Mouse (Mus musculus): ENCODE data around the gene Zfyve26.
"Not testable (repeated sequence)": the region's sequence is repeated elsewhere in the genome, so short reads cannot be mapped to it uniquely, and the experiment has no call there.

The Zfyve26 gene

DNA sequence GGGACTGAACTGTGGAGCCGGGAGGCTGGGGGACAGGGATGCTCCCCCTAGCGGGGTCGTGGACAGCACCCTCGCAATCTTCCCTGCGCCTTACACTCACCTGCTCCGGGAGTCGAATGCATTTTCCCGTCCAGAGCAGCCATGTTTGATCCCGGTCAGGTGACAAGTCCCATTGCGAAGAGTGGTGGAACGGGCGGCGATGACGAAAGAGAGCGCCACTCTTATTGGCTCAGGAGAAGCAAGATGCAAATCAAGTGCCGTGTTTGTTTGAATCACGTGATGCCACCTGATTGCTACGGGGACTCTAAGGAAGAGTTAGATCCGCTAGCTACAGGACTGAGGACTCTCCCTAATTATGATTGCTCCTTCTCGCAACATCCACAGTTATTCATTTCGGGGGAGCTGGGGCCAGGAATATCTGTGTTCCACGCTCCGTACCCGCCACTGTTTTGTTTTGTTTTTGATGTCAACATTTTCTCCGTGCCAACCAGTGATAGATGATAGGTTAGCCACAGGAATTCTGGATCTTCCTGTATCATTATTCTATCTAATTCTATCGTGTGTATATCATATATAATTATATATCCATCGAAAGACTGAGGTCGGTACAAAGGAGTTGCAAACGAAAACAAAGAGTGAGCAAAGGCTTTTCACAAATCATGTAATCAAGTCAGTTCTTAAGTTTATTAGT is at the start of gene Zfyve26:
TSS of gene Zfyve26 (minus strand) at position 179 of the 691 bp plus-strand sequence.
- DNase-seq (ENCODE audit: low spot score): peak; percentile 74

DNA sequence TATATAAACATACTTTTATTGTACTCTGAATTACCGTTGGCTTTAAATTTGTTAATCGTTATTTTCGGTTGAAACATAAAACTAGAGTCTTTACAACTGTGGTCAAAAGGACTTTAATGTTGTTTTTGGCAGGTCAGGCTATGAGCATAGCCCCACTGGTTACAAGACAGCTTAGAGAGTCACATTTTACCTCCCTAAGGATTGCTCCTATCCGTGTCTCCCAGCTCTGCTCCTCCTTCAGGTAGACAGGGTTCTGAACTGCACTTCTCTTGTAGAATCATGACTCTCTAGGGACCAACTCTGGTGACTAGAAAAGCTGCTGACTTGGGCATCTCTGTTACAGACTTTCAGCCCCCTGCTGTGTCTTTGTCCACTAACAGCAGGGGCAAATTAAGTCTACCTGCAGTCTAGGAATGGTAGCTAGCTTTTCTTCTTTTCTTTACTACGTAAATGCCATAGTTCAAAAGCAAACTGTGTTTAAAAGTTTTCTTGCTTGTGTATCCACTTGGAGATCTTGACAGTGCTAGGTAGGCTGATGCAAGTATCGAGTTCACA is 45.3 kb upstream of the Zfyve26 start:
- no peak for DNase-seq (ENCODE audit: low spot score)

DNA sequence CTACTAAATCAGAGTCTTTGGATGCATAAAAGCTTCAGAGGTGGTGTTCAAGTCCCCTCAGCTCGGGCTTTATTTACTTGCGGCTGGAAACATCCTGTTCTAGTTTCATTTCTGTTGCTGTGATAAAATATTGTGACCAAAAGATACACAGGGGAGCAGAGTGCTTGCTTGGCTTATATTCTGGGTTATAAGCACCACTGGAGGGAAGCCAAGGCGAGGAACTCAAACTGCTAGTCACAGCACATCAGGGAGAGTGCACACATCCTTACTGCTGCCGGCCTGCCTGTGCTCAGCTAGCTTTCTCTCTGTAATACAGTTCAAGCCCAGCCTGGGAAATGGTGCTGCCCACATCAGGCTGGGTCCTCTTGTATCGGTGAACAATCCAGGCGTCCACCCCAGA is 44.4 kb upstream of the Zfyve26 start:
- no peak for DNase-seq (ENCODE audit: low spot score)

DNA sequence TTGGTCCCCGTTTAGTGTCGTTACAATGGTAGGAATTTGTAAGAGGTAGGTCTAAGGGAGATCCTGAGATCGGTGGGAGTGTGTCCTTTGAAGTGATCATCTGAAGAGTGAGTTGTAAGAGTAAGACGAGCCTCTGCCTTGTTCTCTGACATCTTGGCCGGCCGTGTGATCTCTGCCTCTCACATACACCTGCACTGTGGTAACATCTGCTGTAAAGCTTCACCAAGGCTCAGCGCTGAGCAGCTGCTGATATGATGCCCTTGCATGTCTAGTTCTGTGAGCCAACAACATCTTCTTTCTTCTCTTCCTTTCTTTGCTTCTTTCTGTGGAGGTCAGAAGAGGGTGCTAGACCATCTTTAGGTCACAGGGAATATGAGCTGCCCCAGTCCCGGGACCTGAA is 42.7 kb upstream of the Zfyve26 start:
- DNase-seq (ENCODE audit: low spot score): no peak

DNA sequence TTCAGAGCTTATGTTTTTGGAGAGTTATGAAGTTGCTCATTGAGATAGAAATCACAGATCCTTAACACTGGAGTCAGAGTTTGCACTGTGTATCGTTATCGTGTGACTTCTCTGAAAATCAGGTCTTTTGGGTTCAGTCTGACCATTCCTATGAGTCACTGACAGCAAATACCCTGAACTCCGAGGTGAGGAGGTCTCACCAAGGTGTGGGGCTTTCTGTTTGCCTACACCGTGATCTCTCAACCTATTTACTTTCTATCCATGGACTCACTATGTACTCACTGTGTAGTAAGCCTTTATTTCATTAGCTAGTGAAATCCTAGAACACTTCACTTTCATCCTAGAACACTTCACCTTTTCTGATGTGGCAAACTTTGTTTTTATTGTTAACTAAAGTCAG is 35.6 kb upstream of the Zfyve26 start:
- no peak for DNase-seq (ENCODE audit: low spot score)

DNA sequence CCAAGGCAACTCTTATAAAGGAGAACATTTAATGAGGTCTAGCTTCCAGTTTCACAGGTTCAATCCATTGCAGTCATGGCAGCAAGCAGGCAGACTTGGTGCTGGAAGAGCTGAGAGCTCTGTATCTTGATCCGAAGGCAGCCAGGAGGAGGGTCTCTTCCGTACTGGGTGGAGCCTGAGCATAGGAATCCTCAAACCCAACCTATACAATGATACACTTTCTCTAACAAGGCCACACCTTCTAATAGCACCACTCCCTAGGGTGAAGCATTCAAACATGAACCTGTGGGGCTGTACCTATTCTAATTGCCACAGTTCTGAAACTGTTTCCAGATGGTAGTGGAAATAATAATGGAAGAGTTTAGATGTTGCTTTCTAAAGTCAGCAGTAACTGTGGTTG is 34.5 kb upstream of the Zfyve26 start:
- no peak for DNase-seq (ENCODE audit: low spot score)

DNA sequence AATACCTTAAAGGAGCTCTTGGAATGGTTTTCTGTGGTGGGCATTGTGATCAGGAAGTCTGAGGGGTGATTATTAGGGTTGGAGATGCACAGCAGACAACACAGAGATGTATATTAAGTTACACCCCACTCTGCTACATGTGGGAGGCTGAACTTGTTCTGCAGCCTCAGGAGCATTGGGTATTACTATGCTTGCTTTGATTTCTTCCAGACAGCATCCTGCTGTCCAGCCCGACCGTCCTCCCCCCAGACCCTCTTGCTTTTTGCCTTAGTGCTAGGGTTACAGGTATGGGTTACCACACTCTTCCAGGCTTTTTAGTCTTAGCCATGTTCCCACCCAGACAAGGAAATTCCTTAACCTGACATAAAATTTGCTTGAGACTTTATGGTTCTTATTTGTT is 31.8 kb upstream of the Zfyve26 start:
- no peak for DNase-seq (ENCODE audit: low spot score)

DNA sequence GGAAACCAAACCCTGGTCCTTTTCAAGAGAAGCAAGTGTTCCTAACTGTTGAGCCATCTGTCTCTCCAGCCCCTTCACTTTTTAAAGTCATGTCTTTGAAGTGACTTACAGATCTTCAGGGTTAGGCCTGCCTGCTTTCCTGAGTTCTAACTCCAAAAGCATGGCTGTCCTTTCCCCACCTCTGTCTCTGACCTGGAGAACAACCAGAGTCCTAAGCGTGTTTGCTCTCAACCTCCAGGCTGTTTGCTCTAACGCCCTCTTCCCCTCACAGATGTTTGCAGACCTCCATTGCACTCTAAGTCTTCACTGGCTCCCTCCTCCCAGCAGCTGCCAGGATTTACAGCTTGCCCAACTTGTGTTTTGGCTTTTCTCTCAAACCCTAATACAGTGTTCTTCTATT is 30.6 kb upstream of the Zfyve26 start:
- DNase-seq (ENCODE audit: low spot score): no peak

DNA sequence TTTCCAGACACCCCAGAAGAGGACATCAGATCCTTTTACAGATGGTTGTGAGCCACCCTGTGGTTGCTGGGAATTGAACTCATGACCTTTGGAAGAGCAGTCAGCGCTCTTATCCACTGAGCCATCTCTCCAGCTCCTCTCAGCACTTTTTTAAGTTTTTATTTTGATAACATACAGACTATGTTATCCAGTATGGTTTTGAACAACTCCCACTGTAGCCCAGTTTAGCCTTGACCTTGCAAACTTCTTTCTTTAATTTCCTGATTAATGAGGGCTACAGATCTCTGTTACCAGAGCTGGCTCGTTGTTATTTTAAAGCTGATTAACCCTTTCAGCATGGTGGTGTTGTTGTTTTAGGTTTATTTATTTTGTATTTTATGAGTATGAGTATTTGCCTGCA is 30.1 kb upstream of the Zfyve26 start:
- DNase-seq (ENCODE audit: low spot score): no peak

DNA sequence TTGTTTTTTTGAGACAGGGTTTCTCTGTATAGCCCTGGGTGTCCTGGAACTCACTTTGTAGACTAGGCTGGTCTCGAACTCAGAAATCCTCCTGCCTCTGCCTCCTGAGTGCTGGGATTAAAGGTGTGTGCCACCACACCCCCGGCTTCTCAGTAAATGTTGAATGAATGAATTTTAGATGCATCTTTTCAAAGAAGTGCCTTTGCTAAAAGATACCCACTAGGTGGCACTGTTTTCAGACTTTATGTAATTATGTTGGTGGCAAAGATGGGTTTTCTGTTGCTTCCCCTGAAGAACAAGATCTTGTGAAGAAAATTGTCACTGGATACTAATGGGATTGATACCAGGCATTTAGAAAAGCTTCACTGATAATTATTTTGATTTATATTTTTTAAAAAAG is 26.4 kb upstream of the Zfyve26 start:
- not testable (repeated sequence) for DNase-seq (ENCODE audit: low spot score)

DNA sequence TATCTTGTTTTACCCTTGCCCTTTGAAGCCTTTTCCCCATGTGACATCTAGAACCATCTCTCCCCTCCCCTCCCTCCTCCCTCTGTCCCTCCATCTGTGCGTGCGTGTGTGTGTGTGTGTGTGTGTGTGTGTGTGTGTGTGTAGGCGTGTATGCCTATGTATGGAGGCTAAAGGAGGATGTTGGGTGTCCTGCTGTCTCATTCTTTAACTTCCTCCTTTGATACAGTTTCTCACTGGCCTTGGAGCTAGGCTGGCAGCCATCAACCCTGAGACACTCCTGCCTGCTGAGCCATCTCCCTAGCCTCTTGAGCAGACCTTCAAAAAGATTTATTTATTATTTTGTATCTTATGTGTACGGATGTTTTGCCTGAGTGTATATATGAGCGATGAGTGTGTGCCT is 24.8 kb upstream of the Zfyve26 start:
- DNase-seq (ENCODE audit: low spot score): no peak

DNA sequence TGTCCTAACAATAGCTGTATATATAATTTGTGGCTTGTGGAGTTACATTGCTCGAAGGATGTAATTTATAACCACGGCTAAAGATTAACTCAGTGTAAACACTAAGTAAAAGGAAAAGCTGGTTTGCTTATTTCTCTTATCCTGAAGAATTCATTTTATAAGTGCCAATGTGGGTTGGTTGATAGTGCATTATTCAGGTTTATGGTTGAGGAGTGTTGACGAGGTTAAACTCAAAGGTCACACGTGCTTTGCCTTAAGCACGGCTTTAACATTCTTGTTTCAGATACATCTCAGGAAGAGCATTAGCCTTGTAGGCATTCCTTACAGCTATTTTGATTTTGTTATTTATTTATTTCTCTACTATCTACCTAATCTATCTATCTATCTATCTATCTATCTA is 21.2 kb upstream of the Zfyve26 start:
- no peak for DNase-seq (ENCODE audit: low spot score)

DNA sequence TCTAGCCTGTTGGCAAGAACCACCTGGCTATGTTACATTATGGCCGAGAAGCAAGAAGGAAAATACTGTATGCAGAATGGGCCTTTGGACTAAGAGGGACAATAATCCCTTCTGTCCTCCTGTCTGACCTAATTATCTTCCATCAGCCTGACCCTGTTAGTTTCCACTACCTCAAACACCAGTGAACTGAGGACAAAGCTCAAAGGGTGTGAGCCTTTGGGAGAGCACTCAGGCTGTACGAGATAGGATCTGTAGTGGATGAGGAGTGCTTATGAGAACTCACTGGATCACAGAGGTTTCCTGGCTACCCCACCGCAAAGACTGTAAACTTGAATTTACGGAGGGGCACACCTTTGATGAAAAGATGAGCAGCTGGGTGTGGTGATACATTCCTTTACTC is 17.6 kb upstream of the Zfyve26 start:
- no peak for DNase-seq (ENCODE audit: low spot score)

DNA sequence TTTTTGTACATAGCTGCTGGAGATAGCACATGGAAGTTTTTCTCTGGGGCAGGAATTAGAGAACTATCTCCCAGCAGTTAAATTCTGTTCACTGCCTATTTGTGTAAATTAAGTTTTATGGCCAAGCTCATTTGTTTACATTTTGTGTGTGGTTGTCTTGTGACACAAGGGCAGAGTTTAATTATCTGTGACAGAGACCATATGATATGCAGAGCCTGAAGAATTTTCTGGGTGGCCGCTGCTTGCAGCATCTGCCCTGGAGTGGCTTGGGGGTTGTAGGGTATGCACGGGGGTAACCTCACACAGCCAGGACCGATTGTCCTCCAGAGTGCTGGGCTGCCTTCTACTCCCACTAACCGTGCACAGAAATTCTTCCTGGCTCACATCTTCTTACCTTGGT is 9.9 kb upstream of the Zfyve26 start:
- DNase-seq (ENCODE audit: low spot score): no peak

DNA sequence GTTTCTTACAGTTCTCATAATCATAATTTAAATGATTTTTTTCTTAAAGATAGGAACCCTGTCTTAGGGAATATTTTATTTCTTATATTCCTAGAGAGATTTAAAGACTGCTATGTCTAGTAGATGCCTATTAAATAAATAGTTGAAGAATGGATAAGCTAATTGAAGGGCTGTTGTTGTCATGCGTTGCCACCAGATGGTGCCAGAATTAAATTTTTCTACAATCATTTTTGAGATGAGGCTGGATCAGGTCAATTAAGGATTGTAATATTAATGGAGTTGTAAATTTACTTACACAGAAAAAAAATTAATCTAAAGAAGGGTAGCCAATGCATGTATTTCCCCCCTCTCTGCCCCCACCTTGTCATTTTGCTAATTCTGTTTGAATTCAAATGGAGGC is 9.0 kb upstream of the Zfyve26 start:
- DNase-seq (ENCODE audit: low spot score): no peak

DNA sequence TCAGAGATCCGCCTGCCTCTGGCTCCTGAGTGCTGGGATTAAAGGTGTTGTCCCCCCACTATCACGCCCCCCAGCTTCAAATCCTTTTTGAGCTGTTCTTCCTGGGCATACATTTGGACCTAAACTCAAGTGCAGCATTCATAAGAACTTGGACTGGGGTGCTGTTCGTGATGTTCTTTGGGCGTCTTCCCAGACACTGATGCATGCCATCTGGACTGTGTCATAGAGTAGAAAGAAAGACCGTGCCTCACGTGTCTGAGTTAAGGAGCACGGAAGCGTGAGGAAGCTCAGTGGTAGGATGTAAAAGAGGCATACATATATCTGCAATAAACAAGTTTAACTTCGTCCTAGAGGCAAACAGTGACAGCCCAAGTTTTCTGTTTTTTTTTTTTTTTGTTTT is 5.7 kb upstream of the Zfyve26 start:
- DNase-seq (ENCODE audit: low spot score): no peak

DNA sequence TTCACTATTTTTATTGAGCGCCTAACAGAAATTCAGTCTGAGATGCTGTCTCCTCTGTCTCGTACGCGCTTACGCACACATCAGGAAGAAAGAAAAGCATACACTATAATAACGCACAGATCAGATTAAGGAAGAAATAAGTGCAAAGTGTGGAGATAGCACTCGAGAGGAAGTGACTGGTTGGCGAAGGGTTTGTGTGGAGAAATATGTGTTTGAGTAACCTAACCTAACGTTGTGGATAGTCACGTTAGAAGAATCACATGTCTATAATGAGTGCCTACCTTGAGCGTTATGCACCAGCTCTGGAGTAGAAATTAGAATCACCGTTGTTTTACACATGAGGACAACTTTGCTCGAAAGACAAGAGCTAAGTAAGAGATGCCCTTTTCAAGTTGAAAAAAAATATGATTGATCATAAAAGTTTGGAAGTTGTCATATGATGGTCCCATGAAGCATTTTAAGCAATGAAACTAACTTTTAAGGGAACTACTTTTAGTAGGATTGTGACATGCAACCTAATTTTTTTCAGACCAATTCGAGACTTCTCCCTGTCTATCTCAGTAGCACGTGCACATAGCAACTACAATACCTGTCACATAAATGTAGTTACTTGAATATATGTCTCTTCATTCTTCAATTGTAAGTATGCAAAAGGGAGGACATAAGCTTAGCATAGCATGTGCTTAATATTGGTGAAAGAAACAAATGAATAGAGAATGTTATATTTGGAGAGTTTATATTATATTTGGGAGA is 2.0 kb upstream of the Zfyve26 start:
- no peak for DNase-seq (ENCODE audit: low spot score)

DNA sequence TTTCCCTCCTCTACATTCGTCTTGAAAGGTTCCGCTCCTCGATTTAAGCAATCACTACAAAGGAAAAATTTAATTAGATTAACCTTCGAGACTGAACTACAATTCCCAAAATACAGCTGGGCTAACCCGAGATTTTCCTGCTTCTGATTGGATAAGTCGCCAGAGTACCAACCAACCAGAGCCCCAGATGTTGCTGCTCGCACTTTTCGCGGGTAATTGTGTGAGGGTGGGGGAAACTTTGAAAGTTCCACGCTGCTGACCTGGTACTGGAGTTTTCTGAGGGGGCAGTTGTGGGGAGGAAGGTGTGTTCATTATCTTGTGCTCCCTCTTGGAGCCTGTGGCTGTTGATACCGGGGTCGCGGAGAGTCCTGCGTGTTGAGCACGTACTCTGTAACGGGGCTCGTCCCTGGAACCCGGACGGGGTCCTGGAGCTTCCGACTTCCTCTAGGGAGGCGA is 1.0 kb upstream of the Zfyve26 start, which contains the start of gene Rad51b:
TSS of gene Rad51b (plus strand) at position 162 of the 456 bp plus-strand sequence.
- DNase-seq (ENCODE audit: low spot score): peak; percentile 39

DNA sequence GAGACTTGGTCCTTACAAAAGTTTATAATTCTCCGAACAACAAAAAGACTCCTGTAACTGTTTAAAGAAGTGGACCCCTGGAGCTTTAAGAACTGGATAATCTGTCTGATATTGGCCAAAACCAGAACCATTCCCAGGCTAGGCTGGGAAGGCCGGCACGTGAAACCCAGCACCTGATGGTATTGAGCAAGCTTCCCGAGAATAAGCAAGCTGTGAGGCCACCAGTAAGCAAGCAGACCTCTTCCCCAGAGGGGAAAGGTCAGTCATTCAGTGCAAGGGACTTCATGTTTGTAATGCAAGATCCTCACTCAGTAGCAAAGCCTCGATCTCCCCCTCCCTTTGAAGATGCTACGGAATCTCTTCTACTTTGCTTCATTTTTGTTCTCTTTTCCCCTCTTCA is 3.2 kb downstream of the Zfyve26 start:
- no peak for DNase-seq (ENCODE audit: low spot score)

DNA sequence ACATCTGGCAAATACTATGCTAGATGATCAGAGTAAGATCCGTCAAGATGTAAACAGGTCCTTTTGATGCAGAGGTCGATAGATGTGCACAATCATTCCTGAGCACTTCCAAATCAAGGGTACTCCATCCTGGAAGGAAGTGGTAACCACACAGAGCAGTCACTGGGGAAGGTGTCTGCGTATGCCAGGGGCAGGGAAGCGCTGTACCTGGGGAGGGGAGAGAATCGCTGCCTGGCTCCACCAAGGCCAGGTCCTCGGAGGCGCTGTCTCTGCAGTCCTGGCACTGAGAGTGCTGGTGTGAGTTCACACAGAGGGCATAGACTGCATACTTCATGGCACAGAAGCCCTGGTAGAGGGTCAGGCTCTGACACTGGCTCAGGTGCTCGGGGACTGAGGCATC is 13.5 kb downstream of the Zfyve26 start:
- no peak for DNase-seq (ENCODE audit: low spot score)

DNA sequence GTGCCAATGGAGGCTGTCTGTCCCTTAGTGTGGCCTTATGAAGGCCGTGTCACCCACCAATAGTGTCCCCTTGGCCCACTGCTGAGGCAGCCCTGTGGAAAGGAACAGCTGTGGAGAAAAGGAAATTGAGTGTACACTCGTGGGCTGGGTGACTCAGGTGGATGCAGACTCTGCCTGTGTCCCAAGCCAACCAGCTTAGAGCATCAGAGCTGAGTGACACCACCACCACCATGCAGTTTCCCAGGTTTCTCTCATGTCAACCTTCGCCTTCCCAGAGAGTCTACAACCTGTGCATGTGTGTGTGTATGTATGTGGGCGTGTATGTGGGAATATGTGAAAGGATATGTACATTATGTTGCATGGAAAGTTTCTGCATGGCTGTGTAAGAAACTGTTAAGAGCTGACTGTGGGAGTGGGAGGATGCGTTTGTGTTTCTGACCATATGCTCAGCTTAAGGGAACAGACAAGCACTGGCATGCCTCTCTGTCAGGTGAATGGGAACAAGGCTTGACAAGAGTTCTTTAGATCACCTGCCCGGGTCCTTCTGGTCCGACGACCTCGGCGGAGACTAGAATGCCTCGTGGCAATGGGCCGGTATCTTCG is 16.5 kb downstream of the Zfyve26 start:
- no peak for DNase-seq (ENCODE audit: low spot score)

DNA sequence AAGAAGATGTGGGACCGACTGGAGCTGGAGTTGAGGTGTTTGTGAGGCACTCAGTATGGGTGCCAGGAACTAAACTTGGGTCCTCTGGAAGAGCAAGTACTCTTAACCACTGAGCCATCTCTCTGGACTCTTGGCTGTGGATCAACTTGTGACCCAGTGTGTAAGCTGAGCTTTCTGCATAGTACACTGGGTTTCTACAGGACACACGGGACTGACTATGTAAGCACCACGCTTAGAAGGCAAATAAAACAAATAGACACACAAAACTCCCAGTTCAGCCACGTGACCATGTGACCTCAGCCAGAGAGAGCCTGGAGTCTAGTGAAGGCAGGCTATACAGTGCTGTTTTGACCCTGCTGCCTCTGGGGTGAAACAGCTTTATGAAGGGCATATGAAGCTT is 23.5 kb downstream of the Zfyve26 start:
- DNase-seq (ENCODE audit: low spot score): no peak

DNA sequence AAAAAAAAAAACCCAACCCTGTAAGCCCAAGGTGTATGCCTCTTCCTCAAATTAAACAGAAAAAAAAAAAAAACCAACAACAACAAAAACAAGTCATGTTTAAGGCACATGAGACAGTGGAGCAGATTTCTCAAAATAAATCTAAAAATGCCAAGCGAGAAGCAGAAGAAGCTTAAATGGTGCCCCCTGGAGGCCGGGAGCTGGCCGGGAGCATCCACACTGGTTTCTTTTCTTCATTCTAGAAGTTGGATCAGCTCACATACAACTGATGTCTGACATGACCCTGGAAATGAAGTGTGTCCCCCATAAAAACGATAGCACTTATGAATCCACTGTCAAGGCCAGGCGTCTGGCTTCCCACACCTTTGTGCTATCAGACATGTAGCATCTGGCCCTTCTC is 35.1 kb downstream of the Zfyve26 start:
- DNase-seq (ENCODE audit: low spot score): no peak

Data from ovary, postnatal 10 days (tissue).